Mouse (Mus musculus): Measurements from ENCODE around the gene Zfp800. TPM values are rescaled to one million over a fixed set of nuclear protein-coding genes. Genes with fewer than 3 reads are reported as not detected.

Gene Zfp800
- 46.1 TPM for total RNA-seq (2023)

GRCm38 (mm10) chr6:28397681-28398203 lies at the start of gene Zfp800:
TSS of gene Zfp800 (minus strand) at chr6:28398005.

GRCm38 (mm10) chr6:28428290-28428689 lies 30.5 kb upstream of the Zfp800 start, which contains the start of gene Gcc1:
TSS of gene Gcc1 (minus strand) at chr6:28428390.

GRCm38 (mm10) chr6:28427096-28427839 lies 29.5 kb upstream of the Zfp800 start, which contains the start of gene Fscn3:
TSS of gene Fscn3 (plus strand) at chr6:28427789.

GRCm38 (mm10) chr6:28423313-28423712 lies 25.5 kb upstream of the Zfp800 start, which contains the start of gene Arf5:
TSS of gene Arf5 (plus strand) at chr6:28423560.

Other genes starting within 250 kb of the Zfp800 start
- 171 TPM for gene Arf5, start 25.6 kb upstream of the Zfp800 start, total RNA-seq (2023)
- not detected for gene Fscn3, start 29.8 kb upstream of the Zfp800 start, total RNA-seq (2023)
- gene Gcc1, start 30.4 kb upstream of the Zfp800 start, total RNA-seq (2023), result 20.1 TPM
- gene Pax4, start 51.3 kb upstream of the Zfp800 start, total RNA-seq (2023), result not detected
- gene Snd1, start 77.1 kb upstream of the Zfp800 start, total RNA-seq (2023), result 113 TPM

Measured in CD4-positive naive resting alpha-beta T cell, adult 76 days (primary cell).